ENCODE assay signal across 17 mouse cellular contexts in the genomic region with DNA sequence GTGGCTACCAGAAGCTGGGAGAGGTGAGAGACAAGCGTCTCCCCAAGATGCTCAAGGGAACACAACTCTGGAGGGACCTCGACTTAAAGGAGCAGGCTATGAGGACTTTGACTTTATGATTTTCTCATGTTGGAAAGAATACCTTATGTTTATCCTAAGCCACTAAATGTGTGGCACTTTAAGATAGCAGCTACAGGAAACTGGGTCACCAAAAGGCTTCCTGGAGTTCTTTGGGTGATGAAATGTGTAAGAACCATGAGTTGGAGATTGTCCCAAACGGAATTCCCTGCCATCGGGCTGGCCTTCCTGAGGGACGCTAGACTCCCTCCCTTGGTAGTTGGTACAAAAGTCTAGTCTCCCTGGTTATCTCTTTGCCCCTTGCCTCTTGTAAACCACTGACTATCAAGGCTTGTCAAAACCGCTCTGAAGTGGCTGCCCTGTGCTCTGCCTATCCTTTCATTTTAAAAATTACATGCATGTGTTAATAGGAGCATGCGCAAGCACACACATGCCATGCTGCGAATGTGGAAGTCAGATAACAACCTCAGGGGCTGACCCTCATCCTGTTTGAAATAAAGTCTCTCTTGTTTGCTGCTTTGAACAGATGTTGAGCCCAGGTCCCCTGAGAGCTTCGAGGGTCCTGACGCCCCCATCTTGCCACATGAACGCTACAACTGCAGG. TPM values are rescaled to one million over a fixed set of nuclear protein-coding genes. Genes with fewer than 3 reads are reported as not detected.
DNase-seq lines count a peak whose midpoint lies in the region; ATAC-seq and TF ChIP-seq lines count a peak whose summit lies in the region.
"Had no signal": no experiment of that assay in that cellular context is flagged by ENCODE, and none has a peak within 500 bp of the region (broad histone marks: within the 10 kb centered on the region; RNA-seq: fewer than 3 reads in every experiment).

No protein-coding gene starts in this region.

- no peaks in the 10 kb centered on the region for H3K9me3 ChIP-seq in liver, embryonic 15.5 days (replicated peaks)
- H3K9me3 ChIP-seq: intestine, embryonic 15.5 days had no signal

- H3K27ac ChIP-seq in thymus, adult 2 months (ENCODE audit: control insufficient read depth, insufficient read depth, low read length), result peak overlapping the region; percentile 58
- peak overlapping the region; percentile 38; the same call in 1 of the 2 replicates for H3K27ac ChIP-seq in liver, embryonic 15.5 days (replicated peaks)
- H3K27ac ChIP-seq: gastrocnemius, adult 2 months; heart, adult 2 months; hindbrain, embryonic 14.5 days; intestine, embryonic 15.5 days; left cerebral cortex, adult 2 months; limb, embryonic 12.5 days had no signal

- peak; percentile 55 for ATAC-seq in granulocyte monocyte progenitor cell, adult 5-6 weeks (replicated peaks; ENCODE audit: poor library complexity, severe bottlenecking)
- peak; percentile 66 for ATAC-seq in liver, embryonic 15.5 days (ENCODE audit: insufficient read depth)
- ATAC-seq: forebrain, postnatal 0 days; intestine, embryonic 15.5 days had no signal

- no peak overlapping the region for H3K9ac ChIP-seq in liver, embryonic 15.5 days
- H3K9ac ChIP-seq: forebrain, postnatal 0 days; hindbrain, embryonic 14.5 days; intestine, embryonic 15.5 days; limb, embryonic 12.5 days had no signal

- 9% methylated on average over 11 of the region's 11 CpGs for WGBS in thymus, adult 2 months
- WGBS in liver, embryonic 15.5 days (ENCODE audit: insufficient replicate concordance), result 11% methylated on average over 11 of the region's 11 CpGs

- H3K4me1 ChIP-seq in thymus, adult 2 months (replicated peaks; ENCODE audit: control insufficient read depth, insufficient read depth, low read length), result peaks cover 19% of the 10 kb centered on the region
- H3K4me1 ChIP-seq in liver, embryonic 15.5 days (replicated peaks), result peaks cover 27% of the 10 kb centered on the region

- no peak for TF ChIP-seq POLR2A in thymus, adult 2 months (IDR thresholded peaks at IDR 0.05; ENCODE audit: control insufficient read depth, extremely low read depth, insufficient read depth, low read length, poor library complexity)

- no peaks in the 10 kb centered on the region for H3K36me3 ChIP-seq in thymus, adult 2 months (ENCODE audit: control insufficient read depth, insufficient read depth, low read length)
- no peaks in the 10 kb centered on the region for H3K36me3 ChIP-seq in liver, embryonic 15.5 days (replicated peaks)
- H3K36me3 ChIP-seq: intestine, embryonic 15.5 days; limb, embryonic 12.5 days had no signal

- intact Hi-C loops in left cerebral cortex, postnatal 25 days (cut with DNase I), result no loop called here

- H3K4me3 ChIP-seq in thymus, adult 2 months (ENCODE audit: control insufficient read depth, insufficient read depth, low read length), result no peak overlapping the region
- no peak overlapping the region for H3K4me3 ChIP-seq in liver, embryonic 15.5 days (replicated peaks)
- H3K4me3 ChIP-seq: gastrocnemius, adult 2 months; heart, adult 2 months; intestine, embryonic 15.5 days; left cerebral cortex, adult 2 months; limb, embryonic 12.5 days had no signal

- no peak for TF ChIP-seq CTCF in thymus, adult 2 months (IDR thresholded peaks at IDR 0.05; ENCODE audit: borderline replicate concordance, control insufficient read depth, extremely low read depth, insufficient read depth, low read length, poor library complexity)

- peak overlapping the region; percentile 4; the same call in 1 of the 2 replicates for H3K4me2 ChIP-seq in liver, embryonic 15.5 days
- H3K4me2 ChIP-seq: hindbrain, embryonic 14.5 days; intestine, embryonic 15.5 days; limb, embryonic 12.5 days had no signal

- DNase-seq in thymus, adult 2 months, result peak; percentile 16
- no peak for DNase-seq in thymus, adult 18-20 months
- DNase-seq in left cerebral cortex, postnatal 25 days (ENCODE audit: low spot score in 2 of 2), result no peak
- DNase-seq in layer of hippocampus, postnatal 36 days, result no peak
- no peak for DNase-seq in embryo, embryonic 11 days
- DNase-seq: adrenal gland, postnatal 10 days; cerebellum, adult 8-10 months; forebrain, postnatal 0 days; gastrocnemius, adult 2 months; heart, adult 2 months had no signal

- H3K27me3 ChIP-seq in thymus, adult 2 months (ENCODE audit: control insufficient read depth, insufficient read depth, low read length), result no peaks in the 10 kb centered on the region
- H3K27me3 ChIP-seq in liver, embryonic 15.5 days, result no peaks in the 10 kb centered on the region
- H3K27me3 ChIP-seq: intestine, embryonic 15.5 days; limb, embryonic 12.5 days had no signal

RNA-seq across cellular contexts. Expression of a gene that starts 44.4 kb away (rescaled TPM):
- 66.6 and 85.9 TPM in 2 replicates for polyA plus RNA-seq in thymus, adult 2 months (2012; rRNA removed)
- total RNA-seq in granulocyte monocyte progenitor cell, adult 5-6 weeks (2014; fragmentation: Nextera tagmentation), result 6.0 TPM in 1 of 2 replicates, not detected in the other
- 0.30 and 1.4 TPM in 2 replicates for total RNA-seq in granulocyte monocyte progenitor cell, adult 5-6 weeks (2017)
- polyA plus RNA-seq in liver, embryonic 15.5 days (2015; fragmentation: Nextera tagmentation; extraction: Ambion mirVana), result 0.16 TPM in 1 of 2 replicates, not detected in the other
- 1 to 10 TPM; 3.5 to 3.6 TPM for total RNA-seq in left cerebral cortex, postnatal 25 days (2021)
- 1 to 10 TPM; 2.5 to 3.2 TPM for total RNA-seq in layer of hippocampus, postnatal 36 days (2021)
- total RNA-seq: CH12.LX had no signal
